Mouse (Mus musculus) left cerebral cortex, postnatal 4 days (tissue): ENCODE data around the gene Rpp40. TPM values are rescaled to one million over a fixed set of nuclear protein-coding genes. Genes with fewer than 3 reads are reported as not detected.

Experiments
- DNase-seq: peaks from one replicate; pipeline ENCODE4 v3.0.0-alpha.2; 2022
- intact Hi-C: fragments of 180-260 bp; cut with DNase I; formaldehyde crosslinking; loops from one replicate; pipeline ENCODE4 v1.15.1; 2025
- total RNA-seq, 2 experiments: library from RNA; stranded (reverse); gene quantifications; 2 replicates each; pipeline ENCODE4 v1.2.3; 2021

Gene Rpp40
- 1 to 10 TPM; 4.4 to 6.3 TPM for total RNA-seq

DNA sequence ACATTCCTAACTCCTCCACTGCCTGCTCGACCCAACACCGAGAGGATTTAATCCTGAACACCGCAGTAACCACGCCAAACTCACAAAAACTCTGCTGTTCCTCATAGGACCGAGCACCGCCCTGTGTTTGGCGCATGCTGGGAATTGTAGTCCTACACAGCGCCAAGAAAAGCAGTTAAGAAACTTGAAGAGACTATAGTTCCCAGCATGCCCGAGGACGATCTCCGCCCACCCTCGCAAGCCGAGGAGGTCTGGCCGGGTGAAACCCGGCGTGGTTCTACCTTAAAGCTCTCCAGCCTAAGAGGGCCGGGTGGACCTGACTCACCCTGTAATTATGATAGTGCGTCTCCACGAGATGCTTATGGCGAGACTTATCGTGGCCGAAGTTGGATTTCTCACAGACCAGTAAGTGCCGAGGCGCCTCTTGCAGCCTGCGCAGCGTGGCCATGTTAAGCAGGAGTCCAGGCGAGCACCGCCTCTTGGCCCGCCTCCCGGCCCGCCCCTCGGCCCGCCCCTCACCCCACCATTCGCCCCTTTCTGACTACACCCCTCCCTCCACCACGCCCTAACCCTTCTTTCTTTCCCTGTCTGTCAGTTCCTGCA, at the start of gene Rpp40:
Gene Rpp40, minus strand, starts transcription at position 481 of the 603 bp plus-strand sequence.
- intact Hi-C loops, result no loop called here
- DNase-seq, result peak; percentile 89

DNA sequence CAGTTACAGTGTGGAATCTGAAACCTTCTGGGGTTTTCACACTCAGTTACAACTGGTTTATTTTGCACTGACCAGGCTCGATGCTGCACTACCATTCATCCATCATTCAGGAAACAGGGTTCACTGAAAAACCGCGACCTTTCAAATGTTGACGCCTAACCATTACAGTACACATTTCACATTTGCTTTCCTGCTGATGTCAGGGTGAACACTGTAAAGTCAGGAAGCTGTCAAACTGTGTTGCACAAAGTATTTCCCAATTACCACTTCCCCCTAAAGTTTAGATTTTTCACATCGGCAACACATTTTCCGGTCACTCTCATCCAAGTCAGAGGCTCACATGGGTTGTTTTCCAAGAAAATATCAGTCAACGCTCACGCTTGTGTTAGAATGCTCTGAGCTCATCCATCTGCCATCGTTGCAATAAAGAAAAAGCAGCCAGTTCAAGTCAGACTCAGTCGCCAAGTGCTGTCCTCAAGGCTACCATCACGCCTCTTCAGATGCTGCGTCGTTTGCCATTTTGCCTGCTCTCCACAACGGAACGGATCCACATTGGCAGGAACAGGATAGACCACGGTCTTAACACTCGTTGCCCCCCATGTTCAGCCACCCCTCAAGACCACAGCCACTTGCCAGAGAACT, 43.8 kb upstream of the Rpp40 start:
- no peak for DNase-seq
- intact Hi-C loops, result loop anchor here (10.0 kb wide), 1 partner anchor 145 kb away; no protein-coding TSS in a partner anchor

DNA sequence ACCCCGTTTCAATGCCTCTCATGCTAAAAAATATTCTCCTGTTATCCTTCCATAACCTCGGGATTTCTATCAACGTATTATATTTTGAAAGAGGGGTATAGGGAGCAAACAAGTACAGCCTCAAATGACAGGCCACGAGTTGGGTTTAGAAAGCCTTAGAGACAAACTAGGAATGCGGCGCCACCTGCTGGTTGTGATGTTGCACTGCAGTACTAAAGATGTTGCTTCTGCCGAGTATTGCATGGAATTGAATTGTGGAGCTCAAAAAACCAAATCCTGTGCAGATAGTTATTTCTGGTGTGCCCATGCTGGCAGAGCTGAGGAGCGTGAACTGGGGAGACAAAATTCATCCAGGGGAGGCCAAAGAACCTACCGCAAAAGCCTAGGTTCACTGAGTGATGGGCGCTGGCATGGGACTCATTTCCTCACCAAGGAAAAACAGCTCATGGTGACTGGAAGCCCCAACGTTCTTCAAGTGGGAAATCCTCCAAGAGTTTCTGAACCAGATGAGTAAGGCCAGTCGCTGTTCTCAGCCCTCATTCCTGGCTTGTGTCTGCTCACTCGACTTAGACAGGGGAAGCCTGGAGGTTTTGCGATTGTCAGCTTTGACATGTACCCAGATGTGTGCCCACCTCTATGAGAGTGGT, 41.3 kb upstream of the Rpp40 start:
- intact Hi-C loops, result loop anchor here (2.0 to 10.0 kb wide), 2 partner anchors 143 to 917 kb away; no protein-coding TSS in a partner anchor
- peak; percentile 76 for DNase-seq

DNA sequence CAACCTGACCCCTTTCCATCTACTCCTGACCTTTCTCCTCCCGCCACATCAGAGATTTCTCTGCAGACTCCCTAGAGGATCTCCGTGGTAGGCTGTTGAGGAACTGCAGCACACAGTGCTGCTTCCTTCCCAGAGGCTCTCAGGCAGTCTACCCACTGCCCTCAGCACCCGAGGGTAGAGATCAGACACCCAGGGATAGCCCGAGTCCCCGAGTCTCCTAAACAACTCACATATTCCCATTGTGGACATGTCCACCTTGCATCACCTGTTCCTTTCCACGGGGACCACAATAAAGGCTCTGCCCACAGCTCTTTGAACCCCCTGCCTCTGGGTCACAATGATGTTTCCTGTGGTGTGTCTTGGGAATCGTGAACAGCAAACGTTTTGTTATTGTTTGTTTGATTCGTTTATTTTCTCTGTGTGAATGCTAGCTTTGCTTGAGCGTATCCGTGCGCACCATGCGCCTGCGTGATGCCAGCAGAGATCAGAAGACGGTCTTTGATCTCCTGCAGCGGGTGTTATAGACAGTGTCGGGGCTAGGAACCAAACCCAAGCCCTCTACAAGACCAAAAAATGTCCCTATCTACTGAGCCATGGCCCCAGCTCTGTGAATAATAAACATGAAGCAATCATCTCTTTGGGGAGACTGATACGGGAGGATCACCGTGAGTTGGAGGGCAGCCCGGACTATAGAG, 40.6 kb upstream of the Rpp40 start:
- DNase-seq, result no peak
- intact Hi-C loops, result loop anchor here (2.0 to 10.0 kb wide), 2 partner anchors 142 to 916 kb away; no protein-coding TSS in a partner anchor

DNA sequence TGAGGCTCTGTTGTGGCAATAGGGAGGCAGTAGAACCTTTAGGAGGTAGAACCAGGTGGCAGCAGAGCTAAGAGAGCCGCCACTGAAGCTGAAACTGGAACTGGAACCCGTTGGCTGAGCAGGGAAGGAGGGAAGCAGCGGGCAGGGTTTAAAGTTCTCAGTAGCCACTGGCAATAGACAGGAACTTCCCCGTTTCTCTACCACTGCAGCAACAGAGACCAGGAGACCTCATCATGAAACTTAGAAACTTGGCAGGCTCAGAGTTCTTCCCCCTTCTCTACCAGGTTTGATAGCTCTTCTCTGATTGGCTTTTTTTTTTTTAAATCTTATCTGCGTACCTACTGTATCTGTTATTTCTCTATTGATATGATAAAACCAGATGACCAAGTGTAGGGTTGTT, 34.8 kb upstream of the Rpp40 start:
- intact Hi-C loops, result loop anchor here (10.0 kb wide), 1 partner anchor 136 kb away; no protein-coding TSS in a partner anchor
- no peak for DNase-seq

DNA sequence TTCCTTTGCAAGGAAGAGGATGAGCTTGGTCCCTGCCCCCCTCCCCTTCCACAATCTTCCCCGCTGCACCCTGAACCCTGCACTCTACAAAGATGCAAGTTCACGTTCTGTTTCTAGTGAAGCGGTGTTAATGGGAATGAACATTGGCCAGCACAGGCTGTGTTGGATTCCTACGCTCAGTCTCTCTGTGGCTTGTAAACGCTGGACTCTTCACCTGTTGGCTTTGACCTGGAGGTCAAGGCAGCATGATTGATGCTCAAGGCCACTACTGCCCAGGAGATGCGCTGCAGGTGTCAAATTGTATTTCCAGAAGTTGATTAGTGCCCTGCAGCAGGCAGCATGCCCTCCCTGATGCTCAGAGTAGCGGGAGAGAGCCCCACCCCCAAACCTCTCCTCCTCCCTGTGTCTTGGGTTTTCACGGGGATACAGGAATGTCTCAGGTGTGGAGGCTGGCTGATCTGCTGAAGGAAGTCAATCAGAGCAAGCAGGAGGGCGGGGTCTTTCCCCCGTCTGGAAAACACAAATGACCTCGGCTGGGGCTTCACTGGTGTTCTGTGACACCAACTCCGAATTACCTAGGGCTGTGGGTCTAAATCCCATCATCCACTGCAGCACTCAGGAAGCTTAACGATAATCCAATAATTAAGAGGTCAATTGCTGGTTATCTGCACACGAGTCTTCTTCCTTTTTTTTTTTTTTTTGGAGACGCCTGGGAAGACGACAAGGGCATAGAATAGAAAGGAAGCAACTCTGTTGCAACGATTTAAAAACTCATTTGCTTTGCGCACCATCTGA, 33.9 kb upstream of the Rpp40 start:
- DNase-seq, result no peak
- intact Hi-C loops, result loop anchor here (10.0 kb wide), 1 partner anchor 135 kb away; no protein-coding TSS in a partner anchor

DNA sequence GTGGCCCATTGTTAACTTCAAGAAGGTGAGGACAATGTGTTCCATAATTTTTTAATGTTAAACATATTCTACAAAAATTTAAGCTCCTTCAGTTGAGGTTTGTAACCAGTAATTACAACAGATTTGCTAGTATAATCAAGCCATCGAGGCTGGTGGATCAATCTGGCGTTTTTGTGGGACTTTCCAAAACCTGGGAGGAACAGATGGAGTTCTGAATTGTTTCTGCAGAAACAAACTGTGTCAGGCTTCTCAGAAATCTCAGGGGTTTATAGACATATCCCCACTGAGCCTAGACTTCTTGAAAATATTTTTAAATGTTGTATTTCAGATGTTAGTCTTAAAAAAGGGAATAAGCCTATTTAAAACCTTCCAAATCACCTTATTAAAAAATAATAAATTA, 31.8 kb upstream of the Rpp40 start:
- DNase-seq, result no peak
- intact Hi-C loops, result no loop called here

DNA sequence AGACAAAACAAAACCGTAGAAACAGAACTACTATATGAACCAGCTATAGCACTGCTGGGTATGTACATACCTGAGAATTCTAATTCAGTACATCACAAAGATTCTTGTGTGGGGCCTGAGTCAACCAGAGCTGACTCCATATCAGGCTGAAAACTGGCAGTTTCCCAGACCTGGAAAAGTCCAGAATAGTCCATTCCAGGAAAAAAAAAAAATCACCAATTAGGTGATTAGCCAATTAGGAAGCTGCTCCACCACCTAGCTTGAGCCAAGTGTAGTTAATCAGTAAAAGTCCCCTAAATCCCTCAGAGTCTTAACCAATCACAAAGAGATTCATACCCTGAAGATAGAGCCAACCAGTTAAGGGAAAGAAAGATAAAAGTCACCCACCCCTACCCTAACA, 5.3 kb upstream of the Rpp40 start:
- no peak for DNase-seq
- intact Hi-C loops, result no loop called here

DNA sequence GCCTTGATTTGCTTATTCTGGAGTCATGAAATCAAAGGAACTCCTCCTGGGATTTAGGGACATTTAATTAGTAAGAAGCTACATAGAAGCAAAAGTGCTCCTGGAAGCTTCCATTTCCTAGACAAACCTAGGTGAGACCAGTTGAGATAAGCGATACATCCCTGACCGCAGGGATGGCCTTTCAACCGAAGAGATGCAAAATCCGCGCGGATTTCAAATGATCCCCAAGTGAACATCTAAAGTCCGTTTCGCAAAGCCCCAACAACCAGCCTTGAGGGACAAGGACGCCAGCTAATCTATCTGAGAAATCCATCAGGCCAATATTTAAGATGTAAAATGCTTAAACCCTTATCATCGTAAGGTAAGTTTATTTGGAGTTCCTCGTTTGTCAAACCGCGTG, 781 bp downstream of the Rpp40 start:
- DNase-seq, result no peak
- intact Hi-C loops, result no loop called here

DNA sequence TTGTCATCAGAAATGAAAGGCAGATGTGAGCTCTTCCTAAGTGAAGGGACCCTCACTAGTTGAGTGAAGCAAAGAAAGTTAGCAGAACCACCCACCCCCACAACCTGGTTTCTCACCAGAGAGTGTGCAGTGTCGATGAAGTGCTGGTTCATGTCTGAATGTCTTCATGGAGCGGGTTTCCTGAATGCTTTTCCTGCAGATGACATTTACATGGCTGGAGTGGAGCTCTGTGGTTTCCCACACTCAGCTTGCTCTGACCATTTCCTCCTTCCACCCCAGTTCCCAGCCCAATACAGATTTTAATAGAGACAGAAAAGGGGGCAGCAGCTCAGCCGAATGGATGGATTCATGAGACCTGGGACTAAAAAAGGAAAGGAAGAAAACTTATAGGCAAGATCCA, 13.3 kb downstream of the Rpp40 start:
- no peak for DNase-seq
- intact Hi-C loops, result no loop called here

DNA sequence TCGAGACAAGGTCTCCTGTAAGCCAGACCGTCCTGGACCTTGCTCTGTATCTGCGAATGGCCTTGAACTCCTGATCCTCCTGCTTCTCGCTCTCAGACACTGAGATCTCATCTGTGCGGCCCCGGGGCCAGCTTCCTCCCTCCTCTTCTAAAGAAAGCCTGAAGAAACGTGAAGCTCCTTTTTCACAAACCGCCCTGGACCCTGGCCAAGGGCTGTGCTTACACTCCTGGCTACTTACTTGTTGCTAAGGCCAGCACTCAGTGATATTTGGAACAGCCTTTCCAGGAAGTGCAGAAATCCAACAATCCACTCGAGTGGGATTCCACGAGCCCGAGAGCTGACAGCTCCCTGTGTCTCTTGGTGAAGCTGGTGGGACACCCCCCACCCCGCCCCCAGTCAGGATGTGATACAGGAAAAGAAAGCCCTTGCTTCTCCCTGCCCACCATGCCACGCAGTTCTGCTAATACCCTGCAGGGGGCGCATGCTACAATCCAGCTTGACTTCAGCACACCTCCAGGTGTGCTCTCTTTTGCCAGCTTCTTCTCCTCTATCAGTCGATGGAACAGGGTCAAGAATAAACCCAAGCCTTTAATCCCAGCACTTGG, 19.9 kb downstream of the Rpp40 start:
- peak; percentile 55 for DNase-seq
- intact Hi-C loops, result no loop called here

DNA sequence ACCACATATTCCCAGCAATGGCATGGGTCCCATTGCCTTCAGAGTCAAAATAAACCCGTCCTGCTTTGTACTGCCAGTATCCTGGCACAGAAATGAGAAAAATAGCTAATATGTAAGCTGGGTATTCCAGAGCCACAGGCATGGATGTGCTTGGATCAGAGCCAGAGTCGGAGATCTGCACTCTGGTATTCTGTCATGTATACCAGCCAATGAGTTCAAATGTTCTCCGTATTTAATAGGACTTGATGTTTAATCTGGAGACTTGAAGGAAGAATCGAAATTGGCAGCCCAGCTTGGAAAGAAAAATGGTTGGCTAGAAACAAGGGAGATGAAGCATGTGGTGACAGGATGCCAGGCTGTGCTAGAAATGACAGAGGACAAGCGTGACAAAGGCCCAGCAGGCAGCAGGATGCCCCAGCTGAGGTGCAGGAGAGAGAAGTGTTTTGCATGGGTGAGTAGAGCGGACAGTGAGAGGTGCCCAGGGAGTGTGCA, 25.6 kb downstream of the Rpp40 start:
- peak; percentile 82 for DNase-seq
- intact Hi-C loops, result no loop called here

DNA sequence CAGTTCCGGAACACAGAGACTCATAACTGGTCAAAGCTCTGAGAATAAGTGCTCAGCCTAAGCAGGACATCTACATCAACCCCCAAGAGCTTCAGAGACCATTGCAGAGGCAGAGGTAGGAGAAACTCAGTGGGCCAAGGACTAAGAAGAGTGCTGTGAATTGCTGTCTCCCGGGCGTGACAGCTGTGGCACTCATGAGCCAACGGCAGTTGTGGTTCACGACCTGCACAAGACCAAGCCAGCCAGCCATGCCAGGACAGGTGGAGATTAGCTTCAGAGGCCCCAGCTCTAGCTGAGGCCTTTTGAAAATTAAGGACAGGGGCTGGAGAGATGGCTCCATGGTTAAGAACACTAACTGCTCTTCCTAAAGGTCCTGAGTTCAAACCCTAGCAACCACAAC, 26.6 kb downstream of the Rpp40 start:
- DNase-seq, result no peak
- intact Hi-C loops, result no loop called here

DNA sequence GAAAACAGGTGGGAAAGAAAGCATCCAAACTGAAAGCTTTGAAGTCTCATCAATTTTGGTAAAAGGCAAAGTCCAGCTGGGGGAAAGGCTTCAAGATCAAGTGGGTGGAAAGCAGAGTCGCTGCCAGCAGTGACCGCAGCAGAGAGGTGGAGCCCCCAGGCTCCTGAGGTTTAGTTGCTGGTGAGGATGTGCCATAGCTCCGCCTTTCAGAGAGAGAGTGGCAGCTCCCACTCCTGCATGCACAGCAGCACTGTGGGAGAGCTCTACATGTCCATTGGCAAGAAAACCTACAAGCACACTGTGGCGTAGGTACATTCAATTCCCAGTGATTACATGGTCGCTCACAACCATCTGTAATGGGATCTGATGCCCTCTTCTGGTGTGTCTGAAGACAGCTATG, 27.1 kb downstream of the Rpp40 start:
- intact Hi-C loops, result no loop called here
- no peak for DNase-seq

DNA sequence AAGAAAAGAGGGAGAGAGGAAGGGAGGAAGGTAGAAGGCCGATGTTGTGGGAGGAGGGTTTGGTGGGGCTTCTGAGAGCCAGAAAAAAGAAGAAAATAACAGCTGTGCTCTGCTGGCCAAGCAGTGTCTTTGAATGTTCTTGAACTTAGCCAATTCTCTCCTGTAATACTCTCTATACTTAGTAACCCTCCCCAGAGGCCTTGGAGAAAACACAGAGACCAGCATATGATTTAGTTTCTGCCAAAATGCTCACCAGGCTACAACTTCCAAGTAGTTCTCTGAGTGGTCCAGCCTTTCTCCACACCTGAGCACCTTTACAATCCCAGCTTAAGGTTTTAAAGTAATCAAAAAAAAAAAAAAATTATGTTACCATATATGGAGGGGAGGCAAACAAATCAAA, 27.9 kb downstream of the Rpp40 start:
- DNase-seq, result no peak
- intact Hi-C loops, result no loop called here

DNA sequence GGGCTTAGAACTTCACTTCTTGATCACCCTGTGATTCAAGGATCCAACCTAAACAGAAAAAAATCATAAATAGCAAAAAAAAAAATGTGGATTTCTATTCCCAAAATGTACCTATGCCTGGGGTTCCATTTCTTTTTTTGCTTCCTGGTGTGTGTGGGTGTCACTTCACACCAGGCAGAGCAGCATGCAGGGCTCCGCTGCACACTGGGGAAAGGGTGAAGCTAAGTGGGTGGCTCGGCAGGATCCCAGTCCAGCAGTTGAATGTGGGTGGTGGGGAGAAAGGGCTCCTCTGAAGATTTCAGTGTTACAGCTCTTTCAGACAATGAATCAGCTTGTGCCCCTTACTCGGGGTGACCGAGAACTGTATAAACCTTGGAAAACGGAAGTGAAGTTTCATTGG, 30.8 kb downstream of the Rpp40 start:
- DNase-seq, result no peak
- intact Hi-C loops, result no loop called here

DNA sequence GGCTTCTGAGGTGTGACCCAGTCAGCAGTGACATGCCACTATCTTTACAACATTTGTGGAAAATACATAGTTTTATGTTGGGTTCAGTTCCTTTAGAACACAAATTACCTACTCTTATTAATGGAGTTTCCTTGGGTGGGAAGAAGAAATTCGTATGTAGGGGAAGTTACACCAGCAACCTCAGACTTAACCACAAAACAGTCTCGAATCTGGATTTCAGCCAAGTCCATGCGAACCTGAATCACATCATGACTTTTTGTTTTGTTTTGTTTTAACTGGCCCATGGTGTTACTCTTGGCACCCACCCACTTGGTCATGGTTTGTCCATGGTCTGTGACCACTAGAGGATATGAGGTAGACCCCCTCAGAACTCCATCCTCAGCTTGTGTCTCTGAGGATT, 35.1 kb downstream of the Rpp40 start:
- intact Hi-C loops, result no loop called here
- DNase-seq, result no peak

DNA sequence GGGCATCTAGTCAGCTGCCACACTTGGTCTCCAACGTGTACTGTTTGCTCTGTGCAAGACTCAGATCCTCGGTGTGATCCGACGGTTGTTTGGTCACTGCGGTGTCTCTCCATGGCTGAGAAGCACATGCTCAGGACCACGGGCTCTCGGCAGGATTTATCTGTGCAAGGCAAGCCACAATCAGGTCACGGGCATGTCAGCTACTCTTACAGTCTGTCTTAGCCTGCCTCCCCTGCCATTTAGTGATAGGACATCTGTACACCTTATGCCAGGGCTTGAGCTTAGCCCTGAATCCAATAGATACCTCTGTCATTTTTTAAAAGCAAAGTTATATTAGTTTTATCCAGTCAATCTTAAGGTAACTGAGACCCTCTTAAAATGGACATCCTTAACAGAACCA, 35.5 kb downstream of the Rpp40 start:
- no peak for DNase-seq
- intact Hi-C loops, result no loop called here

DNA sequence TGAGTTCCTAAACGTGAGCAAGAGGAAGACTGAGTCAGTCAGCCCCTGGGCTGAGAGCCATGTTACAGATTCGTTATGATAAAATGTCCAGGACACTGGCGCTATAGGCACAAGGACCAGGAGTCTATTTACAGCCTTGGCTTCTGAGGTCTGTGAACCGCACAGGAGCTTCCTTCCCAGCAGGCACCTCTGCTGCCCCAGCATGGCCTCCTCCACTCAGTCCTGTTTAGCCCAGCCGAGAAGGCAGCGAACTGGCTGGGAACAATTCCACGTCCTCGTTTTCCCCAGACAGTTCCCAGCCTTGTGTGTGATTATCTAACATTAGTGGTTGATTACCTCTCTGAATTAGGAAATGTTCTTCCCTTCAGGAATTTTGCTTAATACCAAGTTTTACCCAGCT, 45.2 kb downstream of the Rpp40 start:
- intact Hi-C loops, result no loop called here
- no peak for DNase-seq

DNA sequence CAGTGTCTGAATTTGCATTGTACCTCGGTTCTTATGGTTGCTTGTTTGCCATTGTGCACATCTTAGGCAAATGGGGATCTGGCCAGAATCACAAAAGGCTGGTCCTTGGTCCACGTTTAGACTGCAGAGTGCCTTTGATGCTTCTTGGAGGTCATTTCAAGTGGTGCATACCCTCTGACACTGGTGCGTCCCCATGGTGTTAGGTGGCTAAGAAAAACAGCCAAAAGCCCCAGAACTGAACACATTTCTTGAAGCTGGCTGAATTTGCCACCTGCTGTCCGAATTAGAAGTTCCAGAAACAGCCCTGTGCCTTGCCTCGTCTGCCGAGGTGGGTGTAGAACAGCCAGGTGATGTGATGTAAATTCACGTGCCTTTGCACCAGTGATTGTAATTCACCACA, 48.7 kb downstream of the Rpp40 start:
- intact Hi-C loops, result no loop called here
- no peak for DNase-seq
